Mouse (Mus musculus) hindbrain, embryonic 12.5 days (tissue): ENCODE measurements at regions not wholly inside any gene's neighbourhood (a gene's known extent, or its start where the extent isn't known, plus 50 kb on each side); places are given as distances from the start of the nearest gene placed in this dataset.

Experiments
- ATAC-seq: fragments of 200-750 bp; cut with Nextera tagmentation; 2 replicates; pipeline ENCODE4 v1.8.0; 2017; ENCODE audit warnings: moderate TSS enrichment; ENCODE audit not compliant: low FRiP score
- H3K27ac ChIP-seq: fragments of 300-500 bp; sonication (generic); 2 replicates; pipeline ENCODE4 v1.5.1; 2016; ENCODE audit warnings: mild to moderate bottlenecking
- H3K27me3 ChIP-seq: fragments of 300-500 bp; sonication (generic); 2 replicates; pipeline ENCODE4 v1.6.1; 2016; ENCODE audit warnings: mild to moderate bottlenecking
- H3K36me3 ChIP-seq: fragments of 300-500 bp; sonication (generic); 2 replicates; pipeline ENCODE4 v1.6.1; 2016; ENCODE audit warnings: mild to moderate bottlenecking
- H3K4me1 ChIP-seq: fragments of 300-500 bp; sonication (generic); 2 replicates; pipeline ENCODE4 v1.6.1; 2016
- H3K4me2 ChIP-seq: fragments of 300-500 bp; sonication (generic); replicated peaks from 2 replicates; pipeline ENCODE4 v1.6.1; 2016; ENCODE audit warnings: mild to moderate bottlenecking
- H3K4me3 ChIP-seq: fragments of 300-500 bp; sonication (generic); 2 replicates; pipeline ENCODE4 v1.5.1; 2016; ENCODE audit warnings: mild to moderate bottlenecking
- H3K9ac ChIP-seq: fragments of 300-500 bp; sonication (generic); 2 replicates; pipeline ENCODE4 v1.6.1; 2016; ENCODE audit warnings: mild to moderate bottlenecking, moderate library complexity
- H3K9me3 ChIP-seq: fragments of 300-500 bp; sonication (generic); replicated peaks from 2 replicates; pipeline ENCODE4 v1.6.1; 2016; ENCODE audit warnings: mild to moderate bottlenecking
- WGBS: fragments of 180-500 bp; shearing (Covaris S2); methylation state at CpG from one replicate; pipeline ENCODE4 v1.1.7; 2016; 5-methylcytosine and 5-hydroxymethylcytosine counted together

DNA sequence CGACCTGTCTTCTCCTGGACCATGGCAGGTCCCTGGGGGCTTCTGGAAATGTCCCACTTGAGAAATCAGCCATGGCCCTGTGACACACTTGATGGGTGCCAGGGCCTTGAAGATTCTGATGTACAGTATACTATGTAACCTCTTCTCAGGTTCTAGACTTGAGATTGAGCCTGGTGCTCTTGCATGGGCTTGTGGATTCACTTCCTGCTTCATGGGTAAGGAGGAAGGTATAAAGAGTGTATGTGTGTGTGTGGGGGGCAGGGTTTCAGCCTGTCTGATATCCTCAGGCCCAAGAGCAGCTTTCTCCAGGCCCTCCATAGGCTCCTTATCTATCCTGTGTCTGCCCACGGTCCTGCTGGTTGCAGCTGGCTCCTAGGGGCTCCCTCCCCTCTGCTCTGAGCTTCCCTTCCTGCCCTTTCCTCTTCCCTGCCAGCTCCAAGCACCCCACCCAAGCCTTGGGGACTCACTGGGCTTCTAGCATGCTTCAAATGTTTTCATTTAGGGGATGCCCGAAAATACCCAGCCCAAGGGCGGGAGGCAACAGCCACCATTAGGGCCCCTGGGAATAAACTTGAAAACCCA lies 61.9 kb upstream of the Ccnd1 start:
- Histone ChIP-seq H3K4me2 (no peak overlapping the region), H3K27me3 (no peaks in the 10 kb centered on the region), H3K9me3 (no peaks in the 10 kb centered on the region), H3K27ac (no peak overlapping the region), H3K9ac (no peak overlapping the region), H3K4me1 (no peaks in the 10 kb centered on the region), H3K36me3 (no peaks in the 10 kb centered on the region), H3K4me3 (no peak overlapping the region)
- WGBS: 57% methylated on average over 4 of the region's 4 CpGs
- ATAC-seq: no peak

DNA sequence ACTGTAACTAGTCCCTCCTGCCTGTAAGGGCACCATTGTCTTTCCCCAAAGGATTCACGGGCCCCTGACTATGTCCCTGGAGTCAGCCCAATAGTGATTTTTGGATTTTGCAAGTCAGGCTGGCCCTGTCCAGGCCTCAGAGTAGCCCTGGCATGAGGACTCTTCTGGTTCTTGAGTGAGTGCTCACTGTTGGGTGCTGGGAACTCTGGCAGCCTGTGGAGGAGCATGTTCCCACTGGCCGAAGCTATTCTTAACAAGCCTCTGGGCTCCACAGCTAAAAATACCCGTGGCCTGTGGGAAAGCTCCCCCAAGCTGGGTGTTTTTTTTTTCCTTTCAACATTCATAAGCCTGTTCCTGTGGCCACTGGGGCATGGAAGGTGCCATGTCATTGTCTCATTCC lies 60.0 kb upstream of the Ccnd1 start:
- no peaks in the 10 kb centered on the region for H3K27me3 ChIP-seq
- no peaks in the 10 kb centered on the region for H3K36me3 ChIP-seq
- WGBS: 78% methylated on average over 3 of the region's 3 CpGs
- no peak overlapping the region for H3K4me2 ChIP-seq
- no peaks in the 10 kb centered on the region for H3K4me1 ChIP-seq
- no peak overlapping the region for H3K9ac ChIP-seq
- no peak for ATAC-seq
- no peak overlapping the region for H3K27ac ChIP-seq
- H3K9me3 ChIP-seq: no peaks in the 10 kb centered on the region
- H3K4me3 ChIP-seq: no peak overlapping the region

DNA sequence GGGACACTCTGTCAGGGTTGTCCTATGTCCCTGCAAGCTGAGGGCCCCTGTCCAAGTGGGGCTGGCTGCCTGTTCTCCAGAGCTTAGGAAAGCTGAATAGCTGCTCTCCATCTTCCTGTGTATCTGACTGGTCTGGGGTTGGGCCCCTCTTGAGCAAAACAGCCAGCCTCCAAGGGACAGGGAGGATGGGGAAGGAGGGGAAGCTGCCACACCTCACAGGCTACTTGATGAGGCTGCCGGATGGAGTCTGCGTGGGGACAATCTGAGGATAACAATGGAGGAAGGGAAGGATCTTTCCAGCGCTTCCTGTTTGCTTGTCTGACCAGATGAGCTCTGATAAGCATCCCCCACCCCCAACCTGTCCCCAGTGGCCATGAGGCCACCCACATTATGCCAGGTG lies 57.1 kb upstream of the Ccnd1 start:
- ATAC-seq: no peak

DNA sequence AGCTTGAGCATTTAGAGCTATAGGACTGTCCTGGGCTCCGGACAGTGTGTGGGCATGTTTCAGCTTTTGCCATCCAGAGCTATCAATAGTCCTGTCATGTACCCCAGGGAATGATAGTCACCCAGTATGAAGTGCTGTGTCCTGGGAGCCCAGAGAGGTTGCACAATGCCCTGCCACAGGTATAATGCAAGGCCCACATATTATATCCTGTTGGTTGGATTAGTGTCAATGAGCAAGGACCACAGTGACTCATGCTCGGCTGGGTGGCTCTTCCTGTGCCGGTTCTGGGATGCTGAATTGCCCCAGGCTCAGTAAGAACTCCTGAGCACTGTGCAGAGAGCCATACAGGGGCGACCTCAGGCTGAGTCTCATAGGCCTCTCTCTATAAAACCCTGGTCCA lies 54.5 kb upstream of the Ccnd1 start:
- H3K27ac ChIP-seq: no peak overlapping the region
- no peaks in the 10 kb centered on the region for H3K9me3 ChIP-seq
- no peaks in the 10 kb centered on the region for H3K4me1 ChIP-seq
- H3K36me3 ChIP-seq: no peaks in the 10 kb centered on the region
- H3K4me3 ChIP-seq: no peak overlapping the region
- no peak for ATAC-seq
- 85% methylated on average over 4 of the region's 4 CpGs for WGBS
- no peak overlapping the region for H3K9ac ChIP-seq
- no peaks in the 10 kb centered on the region for H3K27me3 ChIP-seq
- H3K4me2 ChIP-seq: no peak overlapping the region

More for the DNA sequence above, 57.1 kb upstream of the Ccnd1 start:
- Histone ChIP-seq H3K4me1 (no peaks in the 10 kb centered on the region), H3K9me3 (no peaks in the 10 kb centered on the region), H3K9ac (no peak overlapping the region), H3K36me3 (no peaks in the 10 kb centered on the region), H3K27ac (no peak overlapping the region), H3K4me3 (no peak overlapping the region), H3K27me3 (no peaks in the 10 kb centered on the region), H3K4me2 (no peak overlapping the region)
- WGBS: 70% methylated on average over 3 of the region's 3 CpGs

DNA sequence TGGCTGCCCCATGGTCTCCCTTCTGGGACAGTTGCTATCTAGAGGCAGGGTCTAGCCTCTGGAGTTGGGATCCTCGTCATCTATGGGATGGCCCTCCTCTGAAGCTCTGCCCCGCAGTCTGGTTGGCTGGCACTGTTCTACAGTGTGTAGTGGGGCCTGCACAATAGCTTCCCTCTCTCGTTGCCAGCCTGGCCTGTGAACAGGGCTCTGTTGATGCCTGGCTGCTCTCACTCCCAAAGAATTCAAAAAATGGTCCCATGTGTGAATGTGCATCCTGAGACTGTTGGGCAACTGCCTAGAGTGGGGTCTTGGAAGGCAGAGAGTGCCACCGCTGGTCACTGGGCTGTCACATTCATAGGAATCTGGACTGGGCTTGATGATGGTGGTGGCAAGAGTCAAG lies 53.8 kb upstream of the Ccnd1 start:
- Histone ChIP-seq H3K4me3 (no peak overlapping the region), H3K27me3 (no peaks in the 10 kb centered on the region), H3K36me3 (no peaks in the 10 kb centered on the region), H3K4me1 (no peaks in the 10 kb centered on the region), H3K4me2 (no peak overlapping the region), H3K9ac (no peak overlapping the region), H3K27ac (no peak overlapping the region), H3K9me3 (no peaks in the 10 kb centered on the region)
- WGBS: 75% methylated on average over 4 of the region's 4 CpGs
- no peak for ATAC-seq

DNA sequence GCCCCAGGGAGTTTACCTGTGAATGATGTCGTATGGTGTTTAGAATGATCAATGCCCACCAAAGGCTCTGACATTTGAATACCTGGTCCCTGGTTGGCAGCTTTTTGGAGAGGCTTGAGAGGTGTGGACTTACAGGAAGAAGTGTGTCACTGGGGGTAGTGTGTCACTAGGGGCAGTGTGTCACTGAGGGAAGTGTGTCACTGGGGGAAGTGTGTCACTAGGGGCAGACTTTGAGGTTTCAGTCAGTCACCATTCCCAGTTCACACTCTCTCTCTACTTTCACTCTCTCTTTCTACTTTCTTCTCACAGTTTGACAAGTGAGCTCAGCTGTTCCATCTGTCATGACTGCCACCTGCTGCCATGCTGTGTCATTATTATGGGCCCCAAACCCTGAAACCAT lies 52.0 kb upstream of the Ccnd1 start:
- Histone ChIP-seq H3K9ac (no peak overlapping the region), H3K9me3 (no peaks in the 10 kb centered on the region), H3K4me3 (no peak overlapping the region), H3K4me1 (no peaks in the 10 kb centered on the region), H3K36me3 (no peaks in the 10 kb centered on the region), H3K4me2 (no peak overlapping the region), H3K27me3 (no peaks in the 10 kb centered on the region), H3K27ac (no peak overlapping the region)
- WGBS: 86% methylated on average over 1 of the region's 1 CpGs
- ATAC-seq: no peak
